Mouse (Mus musculus) MN1 (cell line): ENCODE data around the gene Gm49369.
A peak's percentile ranks its signal among the peaks of the same experiment; 100 is the strongest.

Source experiments
- DNase-seq: peaks from one replicate; pipeline ENCODE4 v3.0.0-alpha.2; 2016; ENCODE audit warnings: low spot score

Gene Gm49369

GRCm38 (mm10) chr7:142394261-142395190 lies 12.1 kb upstream of the Gm49369 start:
- no peak for DNase-seq

GRCm38 (mm10) chr7:142393191-142393590 lies 10.7 kb upstream of the Gm49369 start:
- DNase-seq: peak; percentile 62

GRCm38 (mm10) chr7:142391609-142392008 lies 9.1 kb upstream of the Gm49369 start:
- no peak for DNase-seq

DNA sequence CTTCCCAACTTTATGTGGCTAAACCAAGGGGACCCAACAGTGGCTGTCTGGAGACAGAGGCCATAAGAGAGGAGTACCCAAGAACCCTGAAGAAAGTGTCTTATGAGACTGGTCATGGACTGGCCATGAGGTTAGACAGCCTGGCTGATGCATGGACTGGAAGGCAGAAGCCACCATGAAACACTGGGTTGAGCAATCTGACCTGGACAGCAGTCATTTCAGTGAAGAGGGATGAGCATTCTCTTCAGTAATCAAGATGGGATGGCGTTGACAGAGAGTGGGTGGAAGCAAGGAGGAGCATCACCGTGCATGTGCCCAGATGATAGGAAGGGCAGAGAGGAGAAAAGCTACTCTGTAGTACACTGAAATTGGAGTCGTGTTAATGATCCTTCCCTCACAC lies 8.6 kb upstream of the Gm49369 start:
- no peak for DNase-seq

DNA sequence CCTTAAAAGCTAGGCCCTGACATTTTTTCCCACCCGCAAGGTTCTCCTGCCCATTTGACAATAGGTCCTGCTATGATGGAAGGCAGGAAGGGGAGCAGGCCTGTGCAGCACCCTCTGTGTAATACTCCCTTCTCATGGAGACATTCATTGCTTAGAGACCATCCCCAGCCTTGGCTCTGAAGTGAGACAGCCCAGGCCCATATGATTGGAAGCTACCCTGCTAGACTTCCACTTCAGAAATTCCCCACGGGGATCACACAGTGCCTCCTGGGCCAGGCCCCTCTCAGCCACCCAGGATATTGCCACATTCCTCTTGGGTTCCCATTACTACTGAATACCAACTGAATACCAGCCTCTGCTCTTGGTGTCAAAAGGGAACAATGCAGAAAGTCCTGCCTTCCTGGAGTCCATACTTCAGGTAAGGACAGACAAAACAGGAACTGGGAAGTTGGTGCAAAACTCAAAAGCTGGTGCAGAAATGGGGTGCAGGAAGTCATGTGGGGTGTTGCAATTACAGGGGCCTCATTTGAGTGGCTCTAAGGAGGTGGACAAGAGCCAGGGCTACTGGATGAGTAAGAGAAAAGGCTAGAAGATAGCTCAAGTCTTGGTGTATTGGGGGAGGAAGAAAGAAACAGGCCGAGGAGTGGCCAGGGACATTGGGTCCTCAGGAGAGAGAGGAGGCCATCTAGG lies 7.6 kb upstream of the Gm49369 start:
- no peak for DNase-seq

DNA sequence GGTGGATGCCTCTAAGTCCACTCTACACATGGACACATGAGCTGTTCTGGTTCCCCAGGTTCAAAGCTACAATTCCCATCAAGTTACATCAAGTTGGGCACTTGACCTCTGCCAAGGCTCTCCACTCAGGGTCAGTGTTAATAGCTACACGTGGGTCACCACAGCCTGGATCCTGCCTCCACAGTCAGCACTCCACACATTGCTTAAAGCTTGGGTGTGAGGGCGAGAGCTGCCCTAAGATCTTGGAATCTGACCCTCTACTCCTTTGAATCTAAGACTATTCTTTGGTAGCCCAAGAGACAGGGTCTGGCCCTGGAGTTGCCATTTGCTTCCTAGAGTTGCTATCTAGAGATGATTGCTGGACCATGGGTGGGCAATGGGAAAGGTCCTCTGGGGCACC lies 6.3 kb upstream of the Gm49369 start:
- no peak for DNase-seq

DNA sequence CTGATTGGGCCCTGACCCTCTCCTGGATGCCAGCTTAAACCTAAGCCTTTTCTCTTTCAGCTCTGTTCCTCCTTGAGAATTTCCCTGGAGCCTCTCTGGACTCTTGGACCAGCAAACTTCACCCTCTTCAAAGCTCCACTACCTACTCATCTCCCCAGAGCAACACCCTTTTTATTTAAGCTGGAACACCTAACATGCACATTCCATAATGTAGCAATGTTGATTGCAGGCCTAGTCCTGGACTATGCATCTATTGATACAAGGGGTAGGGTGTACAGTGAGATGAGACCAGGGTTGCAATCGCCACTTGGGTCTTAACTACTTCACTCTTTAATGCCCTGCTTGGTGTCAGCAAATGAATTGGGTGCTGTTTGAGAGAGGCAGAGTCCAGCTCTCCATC lies 5.7 kb upstream of the Gm49369 start:
- DNase-seq: no peak

DNA sequence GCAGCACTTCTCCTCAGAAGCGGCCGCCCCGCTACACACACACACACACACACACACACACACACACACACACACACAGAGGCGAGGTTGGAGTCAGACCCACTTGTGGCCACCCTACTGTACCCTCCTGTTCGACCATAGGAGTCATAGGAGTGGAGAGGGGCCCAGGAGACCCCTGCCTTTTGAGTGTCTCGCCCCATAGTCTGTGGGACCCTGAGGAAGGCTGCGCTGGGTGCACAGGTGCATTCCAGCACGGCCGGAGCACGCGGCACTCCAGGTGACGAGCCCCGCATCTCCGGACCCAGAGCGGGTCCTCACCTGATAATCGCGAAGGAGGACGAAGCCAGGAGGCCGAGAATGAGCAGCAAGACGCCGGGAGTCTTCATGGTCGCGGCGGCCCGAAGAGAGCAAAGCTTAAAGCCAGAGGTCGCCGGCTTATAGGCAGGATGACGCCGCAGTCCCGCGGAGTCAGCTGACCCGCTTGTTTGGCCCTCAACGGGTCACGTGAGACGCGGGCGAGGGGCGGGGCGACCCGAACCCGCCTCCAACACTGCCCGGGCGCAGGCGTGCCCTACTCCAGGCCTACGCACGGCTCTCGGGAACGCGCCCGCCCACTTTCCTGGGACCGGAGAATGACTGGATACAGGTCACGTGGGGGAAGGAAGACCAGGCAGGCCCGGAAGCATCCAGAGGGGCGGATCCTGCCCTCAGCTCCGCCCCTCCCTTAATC lies 5.1 kb upstream of the Gm49369 start, which contains the start of gene Ctsd:
TSS of gene Ctsd (minus strand) at position 620 of the 730 bp plus-strand sequence.
- peak; percentile 95 for DNase-seq

DNA sequence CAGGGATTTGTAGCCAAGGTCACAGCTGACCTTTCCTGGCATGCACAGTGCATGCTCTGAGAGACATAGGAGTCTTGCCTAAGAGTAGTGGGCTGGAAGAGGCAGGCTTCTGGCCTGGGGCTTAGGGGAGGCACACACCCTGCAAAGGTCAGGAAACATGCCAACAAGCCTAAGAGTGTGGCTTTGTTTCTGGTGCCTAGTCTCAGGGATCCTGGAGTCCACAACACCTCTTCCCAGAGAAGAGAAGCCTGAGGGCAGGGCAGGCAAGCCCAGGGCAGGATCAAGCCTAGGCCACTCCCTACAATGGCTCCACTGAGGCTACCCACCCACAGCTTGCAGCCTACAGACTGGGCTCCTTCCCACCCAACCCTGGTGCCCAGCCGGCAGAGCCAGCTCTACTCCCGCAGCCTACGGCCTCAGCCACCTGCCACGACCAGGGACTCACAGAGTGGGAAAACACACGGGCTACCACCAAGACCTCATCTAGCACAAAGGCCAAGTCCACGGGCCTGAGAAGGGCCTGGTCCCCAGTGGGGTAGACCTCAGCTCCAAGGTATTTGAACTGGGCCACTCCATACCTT lies 4.2 kb upstream of the Gm49369 start:
- no peak for DNase-seq

- no peak for DNase-seq
These were observed 3.4 kb upstream of the Gm49369 start for GRCm38 (mm10) chr7:142385742-142386403.

DNA sequence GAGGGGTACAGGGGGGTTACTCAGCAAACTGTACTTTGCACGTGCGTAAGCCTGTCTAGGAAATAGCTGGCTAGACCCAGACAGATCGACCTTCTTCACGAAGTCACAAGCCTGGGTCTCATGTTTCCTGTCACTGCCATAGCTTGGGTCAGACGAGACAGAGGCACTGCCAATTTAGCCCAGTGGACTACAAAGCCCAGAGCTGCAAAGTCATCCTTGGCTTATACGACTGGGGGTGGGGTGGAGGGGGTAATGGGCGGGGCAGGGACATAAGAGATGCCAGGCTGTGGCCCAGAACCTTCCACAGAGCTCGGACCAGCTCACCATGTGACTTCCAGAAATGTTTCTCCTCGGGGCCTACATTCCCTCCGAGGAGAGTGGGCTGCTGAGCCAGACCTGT lies 1.8 kb upstream of the Gm49369 start:
- no peak for DNase-seq

DNA sequence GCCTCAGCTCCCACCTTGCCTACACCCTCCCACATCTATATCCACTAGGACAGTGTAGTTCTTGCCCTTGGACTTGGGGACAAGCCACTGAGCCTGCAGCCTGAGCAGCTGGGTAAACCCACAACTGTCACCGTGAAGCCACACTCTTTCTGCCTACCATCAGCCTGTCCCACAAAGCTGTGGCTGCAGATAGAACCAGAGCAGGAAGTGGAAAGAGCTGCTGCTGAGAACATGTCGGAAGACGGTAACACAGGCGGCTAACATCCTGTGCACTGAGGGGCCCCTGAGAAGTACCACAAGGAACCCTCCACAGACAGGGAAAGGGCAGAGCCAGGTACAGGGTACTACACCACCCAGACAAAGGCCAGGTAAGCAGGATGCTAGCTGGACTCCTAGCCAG lies 1.3 kb downstream of the Gm49369 start:
- no peak for DNase-seq

- DNase-seq: no peak
These were observed 3.3 kb downstream of the Gm49369 start for GRCm38 (mm10) chr7:142379186-142379585.

- no peak for DNase-seq
These were observed 5.1 kb downstream of the Gm49369 start for GRCm38 (mm10) chr7:142377233-142377925.

DNA sequence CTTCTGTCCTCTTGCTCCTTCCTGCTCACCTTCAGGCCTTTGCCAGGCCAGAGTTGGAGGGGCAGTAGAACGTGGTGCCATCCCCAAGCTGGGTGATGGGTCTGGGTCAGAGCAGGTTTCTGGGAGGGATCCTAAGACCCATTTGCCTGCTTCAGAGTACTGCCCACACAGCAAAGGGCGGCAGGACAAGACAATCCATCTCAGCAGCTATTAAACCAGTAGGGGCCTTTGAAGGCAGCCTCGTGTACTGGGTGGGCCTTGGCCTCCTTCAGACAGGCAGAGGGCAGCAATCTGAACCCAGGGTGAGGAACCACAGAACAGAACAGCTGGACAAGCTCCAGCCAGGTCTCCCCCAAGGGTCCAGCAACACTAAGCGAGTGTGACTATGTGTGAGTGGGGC lies 6.4 kb downstream of the Gm49369 start:
- no peak for DNase-seq

DNA sequence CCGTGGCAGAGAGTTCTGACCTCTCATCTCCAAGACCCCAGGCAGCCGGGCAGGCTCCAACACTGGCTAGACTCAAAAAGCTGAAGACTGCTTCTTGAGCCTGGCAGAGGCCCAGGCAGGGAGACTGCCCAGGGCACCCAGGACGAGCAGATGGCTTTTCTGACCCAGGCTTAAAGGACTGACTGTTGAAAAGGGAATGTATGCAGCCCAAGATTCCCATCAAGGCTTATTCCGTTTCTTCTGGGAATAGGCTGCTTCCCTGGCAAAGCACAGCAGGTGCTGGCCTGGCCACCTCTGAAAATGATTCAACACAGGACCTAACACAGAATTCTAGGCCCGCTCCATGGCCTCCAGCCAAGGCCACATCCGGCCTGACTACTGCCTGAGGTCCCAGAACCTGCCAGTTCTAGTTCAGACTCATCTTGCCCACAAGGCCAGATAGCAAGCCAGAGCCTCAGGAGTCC lies 7.2 kb downstream of the Gm49369 start:
- peak; percentile 85 for DNase-seq

- peak; percentile 27 for DNase-seq
These were observed 8.0 kb downstream of the Gm49369 start for GRCm38 (mm10) chr7:142374413-142375015.

DNA sequence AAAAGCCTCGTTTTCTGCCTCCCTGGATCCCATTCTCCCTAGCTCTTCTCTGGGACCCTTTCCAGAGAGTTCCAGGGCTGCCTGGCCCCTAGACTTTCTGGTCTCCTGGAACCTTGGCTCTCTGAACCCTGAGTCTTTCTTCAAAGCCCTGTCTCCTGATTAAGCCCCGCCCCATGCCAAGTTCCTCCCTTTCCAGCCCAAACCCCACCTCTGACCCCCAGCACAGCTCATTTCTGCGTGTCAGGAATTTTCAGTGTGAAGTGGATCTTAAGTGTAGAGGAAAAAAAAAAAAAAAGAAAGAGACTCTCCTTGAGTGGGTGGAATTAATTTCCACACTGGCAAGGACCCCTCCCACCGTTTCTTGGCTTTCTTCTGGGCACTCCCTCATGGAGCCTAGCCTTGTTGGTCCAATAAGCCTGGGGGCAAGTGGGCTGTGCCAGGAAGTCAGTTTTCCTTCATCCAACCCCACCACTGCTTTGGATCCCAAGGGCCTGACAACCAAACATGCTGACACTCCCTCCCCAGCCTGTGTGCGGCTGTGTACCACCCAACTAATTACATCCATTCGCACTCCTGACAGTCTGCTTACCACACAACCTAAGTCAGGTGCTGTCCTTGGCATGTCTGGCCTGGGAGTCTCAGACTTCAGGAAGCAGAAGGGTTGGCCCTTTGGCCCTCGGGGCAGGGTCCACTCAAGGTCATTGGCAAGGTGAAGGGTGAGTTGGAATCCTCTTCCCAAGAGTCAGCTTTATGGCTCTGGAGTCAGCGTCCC lies 8.6 kb downstream of the Gm49369 start, which contains the start of gene Ifitm10:
TSS of gene Ifitm10 (minus strand) at position 113 of the 772 bp plus-strand sequence.
- DNase-seq: no peak

GRCm38 (mm10) chr7:142373039-142373438 lies 9.4 kb downstream of the Gm49369 start:
- no peak for DNase-seq
